Mouse (Mus musculus) stomach, embryonic 16.5 days (tissue): Measurements from ENCODE around the gene Tnpo1. TPM values are rescaled to one million over a fixed set of nuclear protein-coding genes. Genes with fewer than 3 reads are reported as not detected.

ENCODE experiments used
- ATAC-seq: fragments of 200-750 bp; cut with Nextera tagmentation; 2 replicates; pipeline ENCODE4 v1.8.0; 2017; ENCODE audit warnings: moderate number of reproducible peaks, moderate TSS enrichment; ENCODE audit not compliant: insufficient read depth, low FRiP score
- H3K27ac ChIP-seq: fragments of 300-500 bp; sonication (generic); 2 replicates; pipeline ENCODE4 v1.5.1; 2014; ENCODE audit warnings: low read length
- H3K27me3 ChIP-seq: fragments of 300-500 bp; sonication (generic); 2 replicates; pipeline ENCODE4 v1.6.1; 2014; ENCODE audit warnings: low read length, control low read depth, mixed read lengths; ENCODE audit not compliant: control insufficient read depth, insufficient read depth
- H3K36me3 ChIP-seq: fragments of 300-500 bp; sonication (generic); 2 replicates; pipeline ENCODE4 v1.6.1; 2014; ENCODE audit warnings: low read length; ENCODE audit not compliant: control insufficient read depth, insufficient read depth
- H3K4me1 ChIP-seq: fragments of 300-500 bp; sonication (generic); 2 replicates; pipeline ENCODE4 v1.6.1; 2014; ENCODE audit warnings: low read length, control low read depth, mixed read lengths; ENCODE audit not compliant: control insufficient read depth, insufficient read depth
- H3K4me2 ChIP-seq: fragments of 300-500 bp; sonication (generic); 2 replicates; pipeline ENCODE4 v1.6.1; 2014; ENCODE audit warnings: low read depth, low read length, mixed read lengths
- H3K4me3 ChIP-seq: fragments of 300-500 bp; sonication (generic); replicated peaks from 2 replicates; pipeline ENCODE4 v1.5.1; 2014; ENCODE audit warnings: mild to moderate bottlenecking, low read length
- H3K9ac ChIP-seq: fragments of 300-500 bp; sonication (generic); 2 replicates; pipeline ENCODE4 v1.6.1; 2014; ENCODE audit warnings: low read length
- H3K9me3 ChIP-seq: fragments of 300-500 bp; sonication (generic); replicated peaks from 2 replicates; pipeline ENCODE4 v1.6.1; 2016; ENCODE audit warnings: low read length, control low read depth; ENCODE audit not compliant: control insufficient read depth
- WGBS: fragments of 180-500 bp; shearing (Covaris S2); extraction: QIAGEN DNeasy Blood & Tissue Kit; methylation state at CpG from one replicate; pipeline ENCODE4 v1.1.7; 2014; 5-methylcytosine and 5-hydroxymethylcytosine counted together
- polyA plus RNA-seq: library from polyadenylated mRNA; unstranded; fragments of >200 nt; fragmentation: Nextera tagmentation; extraction: Ambion mirVana; gene quantifications from 2 replicates; pipeline ENCODE4 v1.2.1, GENCODE M21; 2015

The Tnpo1 gene
- polyA plus RNA-seq, 1 experiment from 2014 or later: 58.3 TPM

GRCm38 (mm10) chr13:98920300-98920699, 5.9 kb downstream of the Tnpo1 start:
- no peaks in the 10 kb centered on the region for H3K36me3 ChIP-seq
- H3K4me3 ChIP-seq: no peak overlapping the region
- ATAC-seq: no peak
- H3K27ac ChIP-seq: no peak overlapping the region
- no peaks in the 10 kb centered on the region for H3K9me3 ChIP-seq
- H3K27me3 ChIP-seq: no peaks in the 10 kb centered on the region
- peaks cover 27% of the 10 kb centered on the region; the same call in 1 of the 2 replicates for H3K4me1 ChIP-seq
- WGBS: 62% methylated on average over 3 of the region's 3 CpGs
- no peak overlapping the region for H3K4me2 ChIP-seq
- H3K9ac ChIP-seq: no peak overlapping the region

GRCm38 (mm10) chr13:98919695-98920094, 6.5 kb downstream of the Tnpo1 start:
- no peak for ATAC-seq
- no peak overlapping the region for H3K4me3 ChIP-seq
- H3K9ac ChIP-seq: no peak overlapping the region
- H3K36me3 ChIP-seq: no peaks in the 10 kb centered on the region
- H3K27me3 ChIP-seq: no peaks in the 10 kb centered on the region
- no peak overlapping the region for H3K4me2 ChIP-seq
- H3K9me3 ChIP-seq: no peaks in the 10 kb centered on the region
- no peak overlapping the region for H3K27ac ChIP-seq
- H3K4me1 ChIP-seq: peaks cover 28% of the 10 kb centered on the region
- 81% methylated on average over 8 of the region's 8 CpGs for WGBS

- H3K27me3 ChIP-seq: no peaks in the 10 kb centered on the region
- 65% methylated on average over 2 of the region's 2 CpGs for WGBS
- H3K36me3 ChIP-seq: no peaks in the 10 kb centered on the region
- no peak overlapping the region for H3K9ac ChIP-seq
- no peak overlapping the region for H3K4me3 ChIP-seq
- H3K9me3 ChIP-seq: no peaks in the 10 kb centered on the region
- ATAC-seq: no peak
- H3K4me1 ChIP-seq: peaks cover 39% of the 10 kb centered on the region
- H3K4me2 ChIP-seq: no peak overlapping the region
- H3K27ac ChIP-seq: no peak overlapping the region
Observed at GRCm38 (mm10) chr13:98917851-98918250, 8.3 kb downstream of the Tnpo1 start.

- no peak for ATAC-seq
- Histone ChIP-seq H3K4me1 (peaks cover 36% of the 10 kb centered on the region), H3K9ac (no peak overlapping the region), H3K4me2 (no peak overlapping the region), H3K27ac (no peak overlapping the region), H3K9me3 (no peaks in the 10 kb centered on the region), H3K36me3 (no peaks in the 10 kb centered on the region), H3K4me3 (no peak overlapping the region), H3K27me3 (no peaks in the 10 kb centered on the region)
- 47% methylated on average over 4 of the region's 4 CpGs for WGBS
Observed at GRCm38 (mm10) chr13:98915591-98915990, 10.6 kb downstream of the Tnpo1 start.

- Histone ChIP-seq H3K4me1 (peaks cover 39% of the 10 kb centered on the region), H3K4me3 (no peak overlapping the region), H3K9me3 (no peaks in the 10 kb centered on the region), H3K4me2 (no peak overlapping the region), H3K36me3 (no peaks in the 10 kb centered on the region), H3K27ac (peak overlapping the region; percentile 25; the same call in 1 of the 2 replicates), H3K27me3 (no peaks in the 10 kb centered on the region), H3K9ac (no peak overlapping the region)
- 47% methylated on average over 5 of the region's 5 CpGs for WGBS
- ATAC-seq: no peak
Observed at GRCm38 (mm10) chr13:98914844-98915212, 11.4 kb downstream of the Tnpo1 start.

GRCm38 (mm10) chr13:98914010-98914843, 12.0 kb downstream of the Tnpo1 start:
- Histone ChIP-seq H3K4me1 (peaks cover 41% of the 10 kb centered on the region), H3K4me2 (no peak overlapping the region), H3K27me3 (no peaks in the 10 kb centered on the region), H3K9me3 (no peaks in the 10 kb centered on the region), H3K27ac (peak overlapping the region; percentile 41; the same call in 1 of the 2 replicates), H3K36me3 (no peaks in the 10 kb centered on the region), H3K4me3 (no peak overlapping the region), H3K9ac (no peak overlapping the region)
- WGBS: 63% methylated on average over 14 of the region's 14 CpGs
- no peak for ATAC-seq

- Histone ChIP-seq H3K4me1 (peaks cover 41% of the 10 kb centered on the region), H3K27me3 (no peaks in the 10 kb centered on the region), H3K36me3 (no peaks in the 10 kb centered on the region), H3K9me3 (no peaks in the 10 kb centered on the region), H3K9ac (no peak overlapping the region), H3K4me2 (no peak overlapping the region), H3K4me3 (no peak overlapping the region), H3K27ac (no peak overlapping the region)
- no peak for ATAC-seq
- WGBS: 55% methylated on average over 7 of the region's 7 CpGs
Observed at GRCm38 (mm10) chr13:98913196-98913595, 13.0 kb downstream of the Tnpo1 start.

GRCm38 (mm10) chr13:98912602-98913001, 13.6 kb downstream of the Tnpo1 start:
- WGBS: 49% methylated on average over 8 of the region's 8 CpGs
- no peaks in the 10 kb centered on the region for H3K36me3 ChIP-seq
- H3K9me3 ChIP-seq: no peaks in the 10 kb centered on the region
- H3K4me3 ChIP-seq: no peak overlapping the region
- no peaks in the 10 kb centered on the region for H3K27me3 ChIP-seq
- H3K4me2 ChIP-seq: no peak overlapping the region
- H3K27ac ChIP-seq: no peak overlapping the region
- no peak for ATAC-seq
- peaks cover 41% of the 10 kb centered on the region for H3K4me1 ChIP-seq
- H3K9ac ChIP-seq: peak overlapping the region; percentile 39; the same call in 1 of the 2 replicates

GRCm38 (mm10) chr13:98910801-98911200, 15.4 kb downstream of the Tnpo1 start:
- Histone ChIP-seq H3K36me3 (no peaks in the 10 kb centered on the region), H3K4me2 (no peak overlapping the region), H3K4me1 (peaks cover 35% of the 10 kb centered on the region), H3K9ac (no peak overlapping the region), H3K27me3 (no peaks in the 10 kb centered on the region), H3K27ac (no peak overlapping the region), H3K9me3 (no peaks in the 10 kb centered on the region), H3K4me3 (no peak overlapping the region)
- ATAC-seq: no peak
- WGBS: 68% methylated on average over 3 of the region's 3 CpGs
